Mouse (Mus musculus) layer of hippocampus, postnatal 25 days (tissue): ENCODE results near the gene Maff. TPM values are rescaled to one million over a fixed set of nuclear protein-coding genes. Genes with fewer than 3 reads are reported as not detected.

Source experiments
- DNase-seq, 2 experiments: peaks; one replicate each; pipeline ENCODE4 v3.0.0; 2022; ENCODE audit warnings: mixed read lengths in 2 of 2, low spot score in 1 of 2; ENCODE audit errors: extremely low spot score in 1 of 2
- total RNA-seq, 2 experiments: library from RNA; stranded (reverse); gene quantifications; 2 replicates each; pipeline ENCODE4 v1.2.3; 2021

Maff gene
- total RNA-seq, 2 experiments from 2014 or later: 0.61 to 1.0 TPM

DNA sequence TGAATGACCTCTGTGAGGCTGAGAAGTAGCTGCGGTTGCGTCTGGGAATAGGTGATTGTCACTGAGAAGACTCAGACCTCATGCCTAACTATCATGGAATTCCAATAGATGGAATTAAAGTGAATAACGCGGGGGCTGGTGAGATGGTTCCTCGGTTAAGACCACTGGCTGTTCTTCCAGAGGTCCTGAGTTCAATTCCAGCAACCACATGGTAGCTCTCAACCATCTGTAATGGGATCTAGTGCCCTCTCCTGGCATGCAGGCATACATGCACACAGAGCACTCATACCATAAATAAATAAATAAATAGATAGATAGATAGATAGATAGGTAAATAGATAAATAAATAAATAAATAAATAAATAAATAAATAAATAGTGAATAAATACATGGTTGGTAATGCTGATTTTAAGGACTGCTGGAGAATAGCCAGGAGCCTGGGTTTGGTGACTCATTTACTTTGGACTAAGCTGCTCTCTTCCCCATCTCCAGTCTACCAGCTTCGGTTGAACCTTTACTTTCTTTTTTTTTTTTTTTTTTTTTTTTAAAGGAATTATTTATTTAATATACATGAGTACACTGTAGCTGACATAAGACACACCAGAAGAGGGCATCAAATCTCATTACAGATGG is 17.0 kb upstream of the Maff start:
- no peak for DNase-seq

- DNase-seq: no peak
Observed at GRCm38 (mm10) chr15:79329979-79330363, 16.4 kb upstream of the Maff start.

GRCm38 (mm10) chr15:79330521-79330920 is 15.9 kb upstream of the Maff start:
- no peak for DNase-seq

DNA sequence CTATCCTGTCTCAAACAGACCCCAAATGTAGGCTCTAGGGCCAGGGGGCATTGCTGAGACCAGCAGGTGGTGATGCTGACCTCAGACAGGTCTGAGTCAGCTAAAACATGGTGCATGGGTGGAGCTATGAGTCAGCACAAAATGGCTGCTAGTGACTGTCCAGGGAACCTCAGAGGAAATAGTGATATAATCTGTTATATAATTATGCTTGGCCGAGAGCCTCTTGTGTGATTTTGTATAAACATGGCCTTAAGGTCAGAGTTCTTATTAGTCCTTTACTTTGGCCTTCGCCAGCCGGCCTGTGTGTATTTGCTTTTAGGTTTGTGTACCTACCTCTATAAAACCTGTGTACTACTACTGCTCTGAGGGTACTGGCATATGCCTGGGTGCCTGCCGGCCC is 13.0 kb upstream of the Maff start:
- DNase-seq: no peak

DNA sequence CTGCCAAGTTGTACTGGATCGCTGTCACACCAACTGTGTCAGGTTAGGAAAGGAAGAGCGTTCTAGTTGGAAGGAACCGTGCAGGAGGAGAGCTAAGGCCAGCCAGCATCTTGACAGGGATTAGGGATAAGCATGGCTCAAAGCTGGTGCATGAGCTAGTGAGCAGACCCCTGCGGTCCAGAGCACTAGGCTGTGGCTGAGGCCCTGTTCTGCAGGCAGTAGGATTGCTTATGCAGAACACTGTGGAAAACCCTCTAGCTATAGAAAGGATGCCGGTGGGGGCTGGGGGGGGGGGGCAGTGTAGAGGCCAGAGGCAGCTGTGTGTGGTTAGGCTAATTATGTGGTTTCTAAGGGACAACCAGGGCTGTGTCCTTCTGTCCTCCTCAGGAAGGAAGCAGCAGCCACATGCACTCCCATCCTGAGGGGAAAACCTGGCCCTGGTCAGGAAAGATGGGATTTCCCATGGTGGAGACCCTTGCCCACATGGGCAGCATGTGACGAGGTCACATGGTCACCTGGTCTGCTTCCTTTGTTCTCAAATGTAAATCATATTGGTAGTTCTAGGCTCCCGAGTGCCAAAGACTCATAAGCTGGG is 11.3 kb upstream of the Maff start:
- DNase-seq: no peak

GRCm38 (mm10) chr15:79338978-79339377 is 7.4 kb upstream of the Maff start:
- DNase-seq: no peak

- no peak for DNase-seq
Observed at GRCm38 (mm10) chr15:79342641-79343337, 3.6 kb upstream of the Maff start.

DNA sequence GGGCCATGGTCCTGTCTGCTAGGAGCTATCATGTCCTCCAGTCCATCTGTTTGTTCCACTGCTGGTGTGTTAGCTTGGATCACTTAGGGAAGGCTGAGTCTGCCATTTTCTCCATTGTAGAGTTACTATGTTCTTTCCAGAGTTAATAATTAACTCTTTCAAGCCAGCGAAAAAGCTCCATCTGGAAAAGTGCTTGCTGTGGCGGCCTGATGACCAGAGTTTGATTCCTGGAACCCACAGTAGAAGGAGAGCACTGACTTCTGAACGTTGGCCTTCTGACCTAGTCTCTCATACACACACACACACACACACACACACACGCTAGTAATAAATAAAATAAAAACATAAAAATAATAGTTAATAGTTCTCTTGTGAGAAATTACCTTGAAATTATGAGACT is 1.8 kb upstream of the Maff start:
- no peak for DNase-seq

GRCm38 (mm10) chr15:79347165-79347844 is 884 bp downstream of the Maff start:
- DNase-seq: peak; percentile 75 to 77

GRCm38 (mm10) chr15:79347845-79348506 is 1.6 kb downstream of the Maff start:
- DNase-seq: peak in 1 of 2 experiments; percentile 18

- DNase-seq: no peak
Observed at GRCm38 (mm10) chr15:79348651-79349050, 2.2 kb downstream of the Maff start.

GRCm38 (mm10) chr15:79350866-79351265 is 4.4 kb downstream of the Maff start:
- DNase-seq: no peak

GRCm38 (mm10) chr15:79351331-79351767 is 4.9 kb downstream of the Maff start:
- no peak for DNase-seq

DNA sequence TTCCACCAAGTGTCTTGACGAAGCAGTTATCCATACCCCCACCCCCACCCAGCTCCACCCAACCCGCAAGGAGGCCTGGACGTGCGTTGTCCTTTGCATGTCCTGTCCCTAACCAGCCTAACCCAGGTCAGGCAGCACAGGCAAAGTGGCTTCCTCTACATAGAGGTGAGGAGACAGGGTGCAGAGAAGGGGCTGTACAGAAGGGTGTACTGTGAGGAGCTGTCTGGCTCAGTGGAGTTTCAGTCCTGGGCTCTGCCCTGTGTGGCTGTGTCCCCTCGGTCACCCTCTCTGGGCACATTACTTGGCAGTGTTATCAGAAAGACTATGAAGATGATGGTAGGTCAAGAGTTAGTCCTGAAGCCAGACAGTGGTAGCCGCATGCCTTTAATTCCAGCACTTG is 6.1 kb downstream of the Maff start:
- DNase-seq: no peak

DNA sequence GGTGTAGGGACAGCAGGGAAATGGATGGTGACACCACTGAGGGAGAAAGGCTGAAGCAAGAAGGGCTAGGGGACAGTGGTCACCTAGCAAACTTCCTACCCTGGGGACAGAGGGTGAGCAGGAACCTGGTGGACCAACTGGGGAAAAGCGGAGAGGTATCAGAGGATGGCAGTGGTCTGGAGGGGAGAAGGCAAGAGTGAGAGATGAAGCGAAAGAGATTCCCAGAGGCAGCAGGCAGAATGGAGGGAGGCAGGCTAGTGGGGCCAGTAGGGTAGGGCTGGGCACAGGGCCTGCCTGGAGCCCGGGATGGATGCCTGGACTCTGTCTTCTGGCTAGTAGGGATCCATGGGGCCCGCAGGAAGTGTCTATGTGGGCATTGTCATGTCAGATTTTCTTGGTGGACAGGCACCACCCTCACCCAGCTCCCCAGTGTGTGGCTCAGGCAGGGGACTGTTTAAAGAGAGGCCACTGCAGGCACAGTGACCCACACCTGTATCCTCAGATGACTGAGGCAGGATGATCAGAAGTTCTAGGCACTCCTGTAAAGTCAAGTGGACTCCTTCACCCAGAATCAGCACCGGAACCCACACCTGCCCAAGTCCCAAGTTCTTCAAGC is 7.4 kb downstream of the Maff start:
- no peak for DNase-seq

GRCm38 (mm10) chr15:79354619-79355018 is 8.2 kb downstream of the Maff start:
- no peak for DNase-seq

- no peak for DNase-seq
Observed at GRCm38 (mm10) chr15:79356481-79356880, 10.1 kb downstream of the Maff start.

GRCm38 (mm10) chr15:79357036-79357911 is 10.9 kb downstream of the Maff start:
- peak; percentile 28 to 41 for DNase-seq

- no peak for DNase-seq
Observed at GRCm38 (mm10) chr15:79357974-79358690, 11.7 kb downstream of the Maff start.
